Mouse (Mus musculus) CH12F3 (cell line): ENCODE measurements around the gene Cr2.
"Not testable (repeated sequence)": the region's sequence is repeated elsewhere in the genome, so short reads cannot be mapped to it uniquely, and the experiment has no call there.

Experiments
- in situ Hi-C: fragments of 300-500 bp; cut with MboI; formaldehyde crosslinking; loops from 2 replicates; pipeline ENCODE4 v1.14.3; 2020; ENCODE audit warnings: low sequenced_read_pairs

Gene Cr2

GRCm38 (mm10) chr1:195175980-195176931, at the start of gene Cr2:
TSS of gene Cr2 (minus strand) at chr1:195176716.
- in situ Hi-C loops = no loop called here

GRCm38 (mm10) chr1:195221781-195222180, 45.3 kb upstream of the Cr2 start:
- in situ Hi-C loops = no loop called here

- in situ Hi-C loops = not testable (repeated sequence)
These were observed 36.3 kb upstream of the Cr2 start for GRCm38 (mm10) chr1:195212851-195213250.

GRCm38 (mm10) chr1:195184746-195185145, 8.2 kb upstream of the Cr2 start:
- in situ Hi-C loops = no loop called here

- in situ Hi-C loops = no loop called here
These were observed 11.3 kb downstream of the Cr2 start for GRCm38 (mm10) chr1:195164996-195165755.

GRCm38 (mm10) chr1:195132070-195132469, 44.4 kb downstream of the Cr2 start:
- in situ Hi-C loops = no loop called here

- in situ Hi-C loops = no loop called here
These were observed 44.9 kb downstream of the Cr2 start for GRCm38 (mm10) chr1:195131675-195132015.

- in situ Hi-C loops = no loop called here
These were observed 45.4 kb downstream of the Cr2 start, which contains the start of gene Cr1l for GRCm38 (mm10) chr1:195130953-195131674. TSS of gene Cr1l (minus strand) at chr1:195131586.

GRCm38 (mm10) chr1:195130479-195130878, 46.0 kb downstream of the Cr2 start:
- in situ Hi-C loops = no loop called here

GRCm38 (mm10) chr1:195129867-195130266, 46.6 kb downstream of the Cr2 start:
- in situ Hi-C loops = no loop called here

- in situ Hi-C loops = no loop called here
These were observed 62.1 kb downstream of the Cr2 start for GRCm38 (mm10) chr1:195114414-195114813.

GRCm38 (mm10) chr1:195113621-195114020, 62.9 kb downstream of the Cr2 start:
- in situ Hi-C loops = no loop called here

- in situ Hi-C loops = no loop called here
These were observed 75.8 kb downstream of the Cr2 start for GRCm38 (mm10) chr1:195100693-195101092.

- in situ Hi-C loops = no loop called here
These were observed 78.5 kb downstream of the Cr2 start for GRCm38 (mm10) chr1:195098004-195098403.

- in situ Hi-C loops = no loop called here
These were observed 84.2 kb downstream of the Cr2 start, which contains the start of gene Cd46 for GRCm38 (mm10) chr1:195092220-195092720. TSS of gene Cd46 (minus strand) at chr1:195092249.

GRCm38 (mm10) chr1:195091699-195092219, 84.8 kb downstream of the Cr2 start:
- in situ Hi-C loops = no loop called here
